Mouse (Mus musculus) midbrain, postnatal 0 days (tissue): ENCODE data around the gene Hivep1. TPM values are rescaled to one million over a fixed set of nuclear protein-coding genes. Genes with fewer than 3 reads are reported as not detected.

Experiments
- ATAC-seq: fragments of 200-750 bp; cut with Nextera tagmentation; 2 replicates; pipeline ENCODE4 v1.8.0; 2017; ENCODE audit warnings: moderate number of reproducible peaks, mild to moderate bottlenecking, moderate TSS enrichment, moderate library complexity; ENCODE audit not compliant: low FRiP score
- DNase-seq: peaks from one replicate; pipeline ENCODE4 v3.0.0-alpha.2; 2015; ENCODE audit warnings: low spot score
- H3K27ac ChIP-seq: fragments of 300-500 bp; sonication (generic); 2 replicates; pipeline ENCODE4 v1.5.1; 2014; ENCODE audit warnings: low read depth, mild to moderate bottlenecking, low read length, mixed read lengths
- H3K27me3 ChIP-seq: fragments of 300-500 bp; sonication (generic); 2 replicates; pipeline ENCODE4 v1.6.1; 2014; ENCODE audit warnings: low read length, control low read depth, mixed read lengths; ENCODE audit not compliant: insufficient read depth
- H3K36me3 ChIP-seq: fragments of 300-500 bp; sonication (generic); 2 replicates; pipeline ENCODE4 v1.6.1; 2014; ENCODE audit warnings: low read length, control low read depth, mixed read lengths; ENCODE audit not compliant: insufficient read depth
- H3K4me1 ChIP-seq: fragments of 300-500 bp; sonication (generic); 2 replicates; pipeline ENCODE4 v1.6.1; 2014; ENCODE audit warnings: mild to moderate bottlenecking, control low read depth, antibody characterized with exemption, low read length, mixed read lengths; ENCODE audit not compliant: insufficient read depth
- H3K4me2 ChIP-seq: fragments of 300-500 bp; sonication (generic); 2 replicates; pipeline ENCODE4 v1.6.1; 2014; ENCODE audit warnings: low read depth, mild to moderate bottlenecking, low read length, mixed read lengths; ENCODE audit not compliant: poor library complexity, severe bottlenecking
- H3K4me3 ChIP-seq: fragments of 300-500 bp; sonication (generic); 2 replicates; pipeline ENCODE4 v1.5.1; 2014; ENCODE audit warnings: low read depth, mild to moderate bottlenecking, low read length, moderate library complexity
- H3K9ac ChIP-seq: fragments of 300-500 bp; sonication (generic); replicated peaks from 2 replicates; pipeline ENCODE4 v1.6.1; 2014; ENCODE audit warnings: mild to moderate bottlenecking, low read length, moderate library complexity, mixed read lengths; ENCODE audit not compliant: poor library complexity, severe bottlenecking
- H3K9me3 ChIP-seq: fragments of 300-500 bp; sonication (generic); 2 replicates; pipeline ENCODE4 v1.6.1; 2016; ENCODE audit warnings: low read length, control low read depth
- CTCF ChIP-seq: IDR thresholded peaks from 2 replicates; pipeline ENCODE4 v1.5.1; 2016; ENCODE audit warnings: antibody characterized with exemption, mild to moderate bottlenecking
- WGBS: fragments of 180-500 bp; shearing (Covaris S2); extraction: QIAGEN DNeasy Blood & Tissue Kit; methylation state at CpG from one replicate; pipeline ENCODE4 v1.1.7; 2014; 5-methylcytosine and 5-hydroxymethylcytosine counted together
- polyA plus RNA-seq: library from polyadenylated mRNA; unstranded; fragments of >200 nt; fragmentation: Nextera tagmentation; extraction: Ambion mirVana; gene quantifications from 2 replicates; pipeline ENCODE4 v1.2.1, GENCODE M21; 2015
- total RNA-seq: library from RNA; depleted of rRNA; stranded (reverse); fragments of >200 nt; gene quantifications from 2 replicates; pipeline ENCODE4 v1.2.3, GENCODE M21; 2014

Gene Hivep1
- total and polyA plus RNA-seq, 2 experiments from 2014 or later = 19.5 to 38.0 TPM

GRCm38 (mm10) chr13:42150462-42151127, 98.8 kb downstream of the Hivep1 start:
- Histone ChIP-seq H3K4me2 (0 out of 2 replicates have a peak overlapping the region, but pooled peaks have one; percentile 18), H3K27ac (peak overlapping the region; percentile 77; the same call in 1 of the 2 replicates), H3K9me3 (no peaks in the 10 kb centered on the region), H3K4me1 (peaks cover 15% of the 10 kb centered on the region), H3K4me3 (no peak overlapping the region), H3K36me3 (peaks cover 13% of the 10 kb centered on the region), H3K9ac (peak overlapping the region; percentile 29; the same call in 1 of the 2 replicates), H3K27me3 (no peaks in the 10 kb centered on the region)
- no peak for DNase-seq
- no peak for TF ChIP-seq CTCF
- no peak for ATAC-seq
- WGBS = 70% methylated on average over 9 of the region's 9 CpGs

- Histone ChIP-seq H3K9me3 (no peaks in the 10 kb centered on the region), H3K36me3 (peaks cover 45% of the 10 kb centered on the region), H3K27me3 (no peaks in the 10 kb centered on the region), H3K4me2 (no peak overlapping the region), H3K27ac (no peak overlapping the region), H3K4me1 (no peaks in the 10 kb centered on the region), H3K9ac (no peak overlapping the region), H3K4me3 (no peak overlapping the region)
- TF ChIP-seq CTCF = no peak
- no peak for ATAC-seq
- no peak for DNase-seq
- 90% methylated on average over 14 of the region's 14 CpGs for WGBS
Measured at GRCm38 (mm10) chr13:42158259-42158658, 106.4 kb downstream of the Hivep1 start.

GRCm38 (mm10) chr13:42159416-42160185, 107.8 kb downstream of the Hivep1 start:
- H3K27me3 ChIP-seq = no peaks in the 10 kb centered on the region
- H3K4me1 ChIP-seq = no peaks in the 10 kb centered on the region
- no peak overlapping the region for H3K9ac ChIP-seq
- no peak overlapping the region for H3K4me2 ChIP-seq
- DNase-seq = peak; percentile 40
- no peaks in the 10 kb centered on the region for H3K9me3 ChIP-seq
- no peak overlapping the region for H3K27ac ChIP-seq
- peaks cover 42% of the 10 kb centered on the region for H3K36me3 ChIP-seq
- TF ChIP-seq CTCF = no peak
- WGBS = 74% methylated on average over 14 of the region's 14 CpGs
- 0 out of 2 replicates have a peak, but pooled peaks have one; percentile 20 for ATAC-seq
- H3K4me3 ChIP-seq = no peak overlapping the region

- no peak overlapping the region for H3K27ac ChIP-seq
- no peak for ATAC-seq
- no peak overlapping the region for H3K4me3 ChIP-seq
- H3K36me3 ChIP-seq = peaks cover 20% of the 10 kb centered on the region
- H3K4me1 ChIP-seq = no peaks in the 10 kb centered on the region
- H3K4me2 ChIP-seq = no peak overlapping the region
- no peak overlapping the region for H3K9ac ChIP-seq
- H3K9me3 ChIP-seq = no peaks in the 10 kb centered on the region
- no peak for TF ChIP-seq CTCF
- DNase-seq = no peak
- WGBS = 93% methylated on average over 1 of the region's 1 CpGs
- no peaks in the 10 kb centered on the region for H3K27me3 ChIP-seq
Measured at GRCm38 (mm10) chr13:42170802-42171201, 119.0 kb downstream of the Hivep1 start.

GRCm38 (mm10) chr13:42174827-42175420, 123.1 kb downstream of the Hivep1 start:
- ATAC-seq = no peak
- H3K36me3 ChIP-seq = peaks cover 12% of the 10 kb centered on the region
- H3K27ac ChIP-seq = no peak overlapping the region

GRCm38 (mm10) chr13:42182635-42183034, 130.8 kb downstream of the Hivep1 start:
- Histone ChIP-seq H3K9ac (no peak overlapping the region), H3K4me1 (no peaks in the 10 kb centered on the region), H3K4me2 (no peak overlapping the region), H3K9me3 (no peaks in the 10 kb centered on the region), H3K36me3 (peaks cover 4% of the 10 kb centered on the region), H3K27me3 (no peaks in the 10 kb centered on the region), H3K27ac (no peak overlapping the region), H3K4me3 (no peak overlapping the region)
- ATAC-seq (no peak), DNase-seq (no peak)
- WGBS = 88% methylated on average over 5 of the region's 5 CpGs
- TF ChIP-seq CTCF = no peak

More at GRCm38 (mm10) chr13:42174827-42175420, 123.1 kb downstream of the Hivep1 start:
- Histone ChIP-seq H3K4me3 (no peak overlapping the region), H3K4me2 (no peak overlapping the region), H3K9ac (no peak overlapping the region), H3K9me3 (no peaks in the 10 kb centered on the region), H3K4me1 (no peaks in the 10 kb centered on the region), H3K27me3 (no peaks in the 10 kb centered on the region)
- DNase-seq = peak; percentile 75
- TF ChIP-seq CTCF = peak; percentile 88
- 17% methylated on average over 3 of the region's 3 CpGs for WGBS
